Mouse (Mus musculus): ENCODE measurements around the gene Rab3il1.
A peak's percentile ranks its signal among the peaks of the same experiment; 100 is the strongest.

- TF ChIP-seq POLR2A (IDR thresholded peaks at IDR 0.05; ENCODE audit: borderline replicate concordance, extremely low read depth, low read depth, low read length) = 0 out of 2 replicates have a peak, but pooled peaks have one; percentile 8
- peak; percentile 52 for TF ChIP-seq CTCF (IDR thresholded peaks at IDR 0.05; ENCODE audit: insufficient read depth, low read length)
Observed at GRCm38 (mm10) chr19:9993036-9993656, 8.3 kb upstream of the Rab3il1 start.
